Mouse (Mus musculus): Measurements from ENCODE around the gene C7.
"Not testable (repeated sequence)": the region's sequence is repeated elsewhere in the genome, so short reads cannot be mapped to it uniquely, and the experiment has no call there.

Gene C7

GRCm38 (mm10) chr15:5023479-5024265 lies 39.9 kb downstream of the C7 start:
- in situ Hi-C loops (cut with MboI; ENCODE audit: low pct_unique_long_range_greater_than_20kb in 1 of 2, low sequenced_read_pairs in 2 of 2, unreplicated experiment in 1 of 2) = not testable (repeated sequence)

GRCm38 (mm10) chr15:5009644-5010107 lies 53.9 kb downstream of the C7 start:
- in situ Hi-C loops (cut with MboI; ENCODE audit: low pct_unique_long_range_greater_than_20kb in 1 of 2, low sequenced_read_pairs in 2 of 2, unreplicated experiment in 1 of 2) = no loop called here

- in situ Hi-C loops (cut with MboI; ENCODE audit: low pct_unique_long_range_greater_than_20kb in 1 of 2, low sequenced_read_pairs in 2 of 2, unreplicated experiment in 1 of 2) = no loop called here
Observed at GRCm38 (mm10) chr15:5003503-5004196, 59.9 kb downstream of the C7 start.

- in situ Hi-C loops (cut with MboI; ENCODE audit: low pct_unique_long_range_greater_than_20kb in 1 of 2, low sequenced_read_pairs in 2 of 2, unreplicated experiment in 1 of 2) = no loop called here
Observed at GRCm38 (mm10) chr15:5002903-5003302, 60.6 kb downstream of the C7 start.

GRCm38 (mm10) chr15:4973355-4973754 lies 90.2 kb downstream of the C7 start:
- in situ Hi-C loops (cut with MboI; ENCODE audit: low pct_unique_long_range_greater_than_20kb in 1 of 2, low sequenced_read_pairs in 2 of 2, unreplicated experiment in 1 of 2) = no loop called here
